Mouse (Mus musculus) midbrain, embryonic 10.5 days (tissue): ENCODE data around the gene Ktn1. TPM values are rescaled to one million over a fixed set of nuclear protein-coding genes. Genes with fewer than 3 reads are reported as not detected.

ENCODE experiments used
- DNase-seq: peaks from one replicate; pipeline ENCODE4 v3.0.0-alpha.2; 2017; ENCODE audit warnings: low spot score
- H3K27ac ChIP-seq: fragments of 300-500 bp; sonication (generic); replicated peaks from 2 replicates; pipeline ENCODE4 v1.5.1; 2016; ENCODE audit warnings: mild to moderate bottlenecking
- H3K27me3 ChIP-seq: fragments of 300-500 bp; sonication (generic); 2 replicates; pipeline ENCODE4 v1.6.1; 2016; ENCODE audit warnings: low read depth, mild to moderate bottlenecking; ENCODE audit not compliant: poor library complexity, severe bottlenecking
- H3K36me3 ChIP-seq: fragments of 300-500 bp; sonication (generic); 2 replicates; pipeline ENCODE4 v1.6.1; 2016; ENCODE audit warnings: mild to moderate bottlenecking, moderate library complexity
- H3K4me1 ChIP-seq: fragments of 300-500 bp; sonication (generic); 2 replicates; pipeline ENCODE4 v1.6.1; 2016
- H3K4me3 ChIP-seq: fragments of 300-500 bp; sonication (generic); 2 replicates; pipeline ENCODE4 v1.5.1; 2016; ENCODE audit warnings: mild to moderate bottlenecking, moderate library complexity
- H3K9me3 ChIP-seq: fragments of 300-500 bp; sonication (generic); replicated peaks from 2 replicates; pipeline ENCODE4 v1.6.1; 2016; ENCODE audit warnings: mild to moderate bottlenecking
- WGBS: fragments of 180-500 bp; shearing (Covaris S2); methylation state at CpG from one replicate; pipeline ENCODE4 v1.1.7; 2016; 5-methylcytosine and 5-hydroxymethylcytosine counted together
- polyA plus RNA-seq: library from polyadenylated mRNA; unstranded; fragments of >200 nt; fragmentation: Nextera tagmentation; extraction: Ambion mirVana; gene quantifications from 2 replicates; pipeline ENCODE4 v1.2.1, GENCODE M21; 2016

Gene Ktn1
- polyA plus RNA-seq, 1 experiment from 2014 or later: 72.3 TPM

DNA sequence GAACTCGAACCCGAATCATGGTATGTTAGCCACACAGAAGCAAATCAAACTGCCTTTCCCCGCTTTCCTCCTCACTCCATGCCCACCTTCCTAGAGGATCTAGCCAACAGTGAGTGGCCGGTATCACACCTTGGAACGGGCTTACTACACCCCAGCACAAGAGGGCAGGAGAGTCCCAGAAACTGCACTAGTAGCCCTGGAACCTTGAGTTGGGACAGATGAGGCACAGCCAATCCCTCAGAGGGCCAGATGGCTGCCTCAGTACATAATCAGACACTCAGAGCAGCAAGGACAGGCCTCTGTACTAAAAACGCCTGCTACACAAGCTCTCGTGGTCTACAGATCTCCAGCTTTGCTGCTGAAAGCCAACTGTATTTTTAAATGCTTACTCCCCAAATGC is 94.4 kb downstream of the Ktn1 start:
- DNase-seq: no peak
- WGBS: 91% methylated on average over 7 of the region's 7 CpGs
- no peaks in the 10 kb centered on the region for H3K9me3 ChIP-seq

DNA sequence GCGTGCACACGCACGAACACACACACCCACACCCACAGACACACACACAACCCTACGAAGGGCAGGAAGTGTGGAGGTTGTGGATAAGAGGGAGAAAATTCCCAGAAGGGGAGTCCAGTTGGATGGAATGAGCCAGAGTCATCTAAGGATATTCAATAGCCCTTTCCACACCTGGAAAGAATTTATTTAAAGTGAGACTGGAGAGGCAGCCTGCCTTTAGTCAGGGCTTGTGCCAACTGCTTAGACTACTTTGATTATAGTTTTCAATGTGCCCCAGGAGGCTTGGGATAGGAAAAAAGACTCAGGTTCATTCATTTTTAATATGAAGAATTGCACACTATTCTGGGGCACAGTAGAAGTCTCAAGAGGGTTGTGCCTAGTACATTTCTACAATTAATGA is 96.8 kb downstream of the Ktn1 start:
- no peaks in the 10 kb centered on the region for H3K4me1 ChIP-seq
- no peak overlapping the region for H3K27ac ChIP-seq
- no peak for DNase-seq
- H3K36me3 ChIP-seq: peaks cover 12% of the 10 kb centered on the region
- H3K9me3 ChIP-seq: no peaks in the 10 kb centered on the region
- H3K4me3 ChIP-seq: no peak overlapping the region
- WGBS: 92% methylated on average over 4 of the region's 4 CpGs
- no peaks in the 10 kb centered on the region for H3K27me3 ChIP-seq

More for the DNA sequence above, 94.4 kb downstream of the Ktn1 start:
- Histone ChIP-seq H3K27me3 (no peaks in the 10 kb centered on the region), H3K4me3 (no peak overlapping the region), H3K4me1 (no peaks in the 10 kb centered on the region), H3K27ac (no peak overlapping the region), H3K36me3 (peaks cover 24% of the 10 kb centered on the region)

DNA sequence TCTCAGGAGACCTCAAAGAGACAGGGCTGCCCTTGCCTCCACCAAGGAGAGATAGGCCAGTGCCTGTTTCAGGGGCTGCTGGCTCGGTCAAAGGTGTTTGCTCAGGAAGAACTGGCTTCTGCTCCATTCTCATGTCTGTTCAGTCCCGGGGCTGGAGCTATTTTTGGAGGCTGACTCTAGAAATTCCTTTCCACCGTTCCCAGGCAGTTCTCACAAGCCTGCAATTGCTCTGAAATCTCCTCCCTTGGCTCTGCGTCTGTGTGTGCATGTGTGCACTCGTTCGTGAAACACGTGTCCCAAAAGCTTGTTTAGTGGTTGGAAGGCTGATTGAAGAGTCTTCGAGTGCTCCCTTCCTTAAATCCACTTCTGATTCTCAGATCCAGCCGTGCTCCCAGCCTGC is 99.3 kb downstream of the Ktn1 start:
- DNase-seq: no peak
- H3K27me3 ChIP-seq: no peaks in the 10 kb centered on the region
- H3K4me3 ChIP-seq: no peak overlapping the region
- H3K9me3 ChIP-seq: no peaks in the 10 kb centered on the region
- H3K4me1 ChIP-seq: no peaks in the 10 kb centered on the region
- peaks cover 9% of the 10 kb centered on the region for H3K36me3 ChIP-seq
- no peak overlapping the region for H3K27ac ChIP-seq
- 89% methylated on average over 9 of the region's 9 CpGs for WGBS

DNA sequence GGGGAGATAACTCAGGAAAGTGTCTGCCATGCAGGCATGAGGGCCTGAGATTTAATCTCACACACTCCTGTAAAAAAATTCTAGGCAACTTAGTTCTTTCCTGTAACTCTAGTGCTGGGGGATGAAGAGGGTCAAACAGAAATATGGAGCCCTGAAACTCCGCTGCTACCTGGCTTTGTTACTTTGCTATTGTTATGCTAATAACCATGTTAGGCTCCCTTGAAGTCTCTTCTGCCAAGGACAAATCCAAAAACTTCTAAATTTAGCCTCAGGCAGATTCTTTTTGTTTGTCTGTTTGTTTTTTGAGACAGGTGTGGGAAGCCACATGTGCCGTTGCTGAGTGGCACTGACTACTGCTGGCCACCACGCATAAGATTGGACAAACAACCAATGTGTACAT is 100.5 kb downstream of the Ktn1 start:
- no peaks in the 10 kb centered on the region for H3K9me3 ChIP-seq
- H3K4me1 ChIP-seq: no peaks in the 10 kb centered on the region
- H3K27ac ChIP-seq: no peak overlapping the region
- H3K27me3 ChIP-seq: no peaks in the 10 kb centered on the region
- H3K4me3 ChIP-seq: no peak overlapping the region
- DNase-seq: no peak
- 88% methylated on average over 3 of the region's 3 CpGs for WGBS
- H3K36me3 ChIP-seq: peaks cover 2% of the 10 kb centered on the region; the same call in 1 of the 2 replicates

DNA sequence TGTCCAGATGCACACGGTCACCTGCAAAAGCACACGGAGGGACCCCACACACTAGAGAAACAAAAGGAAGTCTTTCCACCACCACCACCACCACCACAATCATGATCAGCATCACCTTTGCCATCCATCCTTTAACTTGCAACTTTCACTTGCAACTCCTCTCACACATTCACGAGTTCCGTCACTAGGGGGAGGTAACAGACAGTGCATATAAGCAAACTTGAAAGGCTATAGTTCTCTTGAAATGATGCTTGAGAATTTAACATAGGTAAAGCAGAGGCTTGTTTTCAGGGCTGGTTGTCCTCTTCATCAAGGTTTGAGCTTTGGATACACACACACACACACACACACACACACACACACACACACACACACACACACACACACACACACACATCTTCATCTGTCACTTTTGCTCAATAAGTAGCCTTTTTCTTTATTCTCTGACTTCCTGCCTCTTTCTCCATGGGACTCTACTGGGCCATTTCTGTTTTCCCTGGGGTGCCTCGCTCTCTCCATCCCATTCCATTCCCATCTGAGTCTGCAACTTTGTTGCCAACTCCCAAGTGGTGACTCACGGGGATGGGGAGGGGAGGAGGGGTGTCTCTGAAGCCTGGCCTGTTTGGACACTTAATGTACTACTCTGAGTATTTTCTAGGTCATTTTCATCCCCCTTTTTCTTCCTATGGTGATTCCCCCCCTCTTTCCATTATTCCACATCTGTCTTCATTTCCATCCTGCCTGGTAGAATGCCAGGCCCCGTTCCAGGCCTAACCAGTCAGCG is 103.4 kb downstream of the Ktn1 start:
- Histone ChIP-seq H3K4me3 (no peak overlapping the region), H3K36me3 (peaks cover 2% of the 10 kb centered on the region; the same call in 1 of the 2 replicates), H3K9me3 (no peaks in the 10 kb centered on the region), H3K27ac (no peak overlapping the region; the same call in 1 of the 2 replicates), H3K4me1 (no peaks in the 10 kb centered on the region), H3K27me3 (no peaks in the 10 kb centered on the region)
- 59% methylated on average over 8 of the region's 8 CpGs for WGBS
- peak; percentile 42 for DNase-seq

DNA sequence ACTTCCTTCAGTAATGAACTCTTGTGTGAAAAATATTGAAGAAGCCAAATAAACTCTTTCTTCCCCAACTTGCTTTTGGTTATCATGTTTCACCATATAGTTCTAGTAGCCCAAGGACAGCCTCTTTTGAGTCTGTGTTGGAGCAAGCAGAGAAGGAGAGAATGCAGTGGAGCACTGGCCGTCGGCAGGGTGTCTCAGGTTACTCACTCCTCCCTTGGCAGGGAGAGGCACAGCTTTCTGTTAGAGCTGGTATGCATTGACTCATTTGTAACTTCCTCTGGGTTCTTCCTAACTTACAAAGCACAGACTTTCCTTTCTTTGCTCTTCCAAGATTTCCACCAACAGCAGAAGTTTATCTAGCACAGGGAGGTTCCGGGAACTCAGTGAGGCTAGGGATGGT is 105.3 kb downstream of the Ktn1 start:
- no peaks in the 10 kb centered on the region for H3K9me3 ChIP-seq
- no peaks in the 10 kb centered on the region for H3K27me3 ChIP-seq
- H3K4me1 ChIP-seq: no peaks in the 10 kb centered on the region
- no peak overlapping the region for H3K27ac ChIP-seq
- H3K36me3 ChIP-seq: peaks cover 2% of the 10 kb centered on the region; the same call in 1 of the 2 replicates
- WGBS: 70% methylated on average over 3 of the region's 3 CpGs
- H3K4me3 ChIP-seq: no peak overlapping the region
- DNase-seq: no peak

DNA sequence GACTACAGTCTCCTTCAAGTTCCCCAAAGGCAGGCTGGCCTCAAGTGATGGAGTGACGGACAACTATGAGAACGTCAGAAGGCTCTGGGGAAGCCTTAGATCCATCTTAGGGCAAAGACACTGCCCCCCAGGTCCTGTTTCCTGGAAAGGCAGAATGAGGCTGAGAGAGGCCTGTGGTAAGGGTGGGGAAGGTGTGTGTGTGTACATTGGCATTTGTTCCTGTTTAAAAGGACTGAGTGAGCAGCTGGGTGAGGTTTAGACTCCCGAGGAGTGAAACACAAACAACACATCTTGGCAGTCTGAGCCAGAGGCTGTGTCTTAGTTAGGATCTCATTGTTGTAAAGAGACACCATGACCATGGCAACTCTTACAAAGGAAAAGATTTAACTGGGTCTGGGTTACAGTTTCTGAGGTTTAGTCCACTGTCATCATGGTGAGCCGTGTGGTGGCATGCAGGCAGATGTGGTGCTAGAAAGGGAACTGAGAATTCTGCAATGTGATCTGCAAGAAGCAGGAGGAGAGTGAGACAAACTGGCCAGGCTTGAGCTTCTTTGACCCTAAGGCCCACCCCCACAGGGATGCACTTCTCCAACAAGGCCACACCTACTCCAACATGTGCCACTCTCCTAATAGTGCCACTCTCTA is 106.1 kb downstream of the Ktn1 start:
- DNase-seq: no peak
- H3K36me3 ChIP-seq: peaks cover 2% of the 10 kb centered on the region; the same call in 1 of the 2 replicates
- no peaks in the 10 kb centered on the region for H3K27me3 ChIP-seq
- WGBS: 87% methylated on average over 4 of the region's 4 CpGs
- no peak overlapping the region for H3K27ac ChIP-seq
- H3K4me1 ChIP-seq: no peaks in the 10 kb centered on the region
- H3K9me3 ChIP-seq: no peaks in the 10 kb centered on the region
- no peak overlapping the region for H3K4me3 ChIP-seq

DNA sequence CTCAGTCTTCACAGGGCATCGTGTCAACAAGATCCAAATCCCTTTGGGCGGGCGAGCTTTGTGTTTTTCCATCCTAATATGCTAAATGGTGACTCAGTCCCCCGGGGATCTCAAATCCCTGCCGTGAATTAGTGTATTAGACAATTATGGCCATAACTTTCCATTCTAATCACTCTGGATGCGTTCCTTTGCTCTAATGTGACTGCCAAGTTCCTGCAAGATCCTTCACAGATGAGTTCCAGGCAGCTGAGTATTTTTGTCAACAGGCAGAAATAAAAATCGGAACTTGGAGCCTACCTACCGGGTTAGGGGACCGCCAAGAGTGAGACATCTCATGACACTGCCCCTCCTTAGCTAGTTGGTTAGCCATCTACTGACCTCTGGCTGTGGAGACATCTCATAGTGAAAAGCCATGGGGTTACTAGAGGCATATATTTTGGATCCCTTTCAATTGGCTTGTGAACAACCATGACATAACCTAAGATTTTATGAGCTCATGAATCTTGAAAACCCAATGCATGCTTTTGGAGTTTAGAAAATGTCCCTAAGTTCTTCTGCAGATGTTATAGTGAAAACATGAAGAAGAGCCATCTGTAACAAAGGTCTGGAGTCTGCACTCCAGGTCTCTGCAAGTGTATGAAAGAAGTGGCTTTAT is 108.3 kb downstream of the Ktn1 start:
- no peak overlapping the region for H3K4me3 ChIP-seq
- WGBS: 92% methylated on average over 9 of the region's 9 CpGs
- no peaks in the 10 kb centered on the region for H3K4me1 ChIP-seq
- no peaks in the 10 kb centered on the region for H3K27me3 ChIP-seq
- H3K36me3 ChIP-seq: no peaks in the 10 kb centered on the region
- no peak overlapping the region for H3K27ac ChIP-seq
- no peak for DNase-seq
- H3K9me3 ChIP-seq: no peaks in the 10 kb centered on the region

DNA sequence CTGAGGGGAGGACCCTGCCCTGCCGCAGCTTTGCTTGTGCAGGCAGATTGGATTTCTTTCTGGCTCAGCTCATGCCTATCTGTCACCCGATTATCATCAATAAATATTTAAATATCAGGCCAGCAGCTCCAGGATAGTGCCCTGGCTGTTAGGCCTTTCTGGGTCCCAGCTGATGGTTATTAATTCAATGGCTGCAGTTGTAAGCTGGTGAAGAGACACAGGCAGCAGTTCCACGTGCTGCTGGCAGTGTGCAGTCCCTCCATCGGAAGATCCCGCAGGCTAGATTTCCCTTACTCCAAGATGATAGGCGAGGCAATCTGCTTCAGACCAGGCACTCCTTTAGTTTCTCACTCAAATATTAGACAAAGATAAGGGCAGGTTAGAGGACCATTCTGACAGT is 116.9 kb downstream of the Ktn1 start:
- Histone ChIP-seq H3K27ac (no peak overlapping the region), H3K27me3 (no peaks in the 10 kb centered on the region), H3K4me3 (no peak overlapping the region), H3K4me1 (no peaks in the 10 kb centered on the region), H3K9me3 (no peaks in the 10 kb centered on the region), H3K36me3 (no peaks in the 10 kb centered on the region)
- no peak for DNase-seq
- 80% methylated on average over 6 of the region's 6 CpGs for WGBS

DNA sequence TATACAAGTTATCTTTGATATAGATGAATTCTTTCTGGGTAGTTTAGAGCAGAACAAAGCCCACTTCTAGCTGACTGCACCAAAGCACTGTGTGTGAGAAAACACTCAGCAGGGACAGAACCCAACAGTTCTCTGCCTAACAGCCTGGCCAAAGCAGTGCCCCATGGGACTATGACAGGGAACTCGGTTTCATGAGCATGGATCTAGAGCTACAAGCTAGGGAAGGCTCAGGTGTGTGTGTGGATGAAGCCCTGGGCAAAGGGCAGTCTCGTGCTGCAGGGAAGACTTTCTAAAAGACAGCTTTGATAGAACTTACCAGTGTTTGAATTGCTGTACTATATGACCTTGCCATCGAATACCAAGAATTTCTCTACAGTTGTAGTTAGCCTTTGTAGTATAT is 117.5 kb downstream of the Ktn1 start:
- H3K36me3 ChIP-seq: no peaks in the 10 kb centered on the region
- H3K9me3 ChIP-seq: no peaks in the 10 kb centered on the region
- H3K27ac ChIP-seq: no peak overlapping the region
- no peaks in the 10 kb centered on the region for H3K4me1 ChIP-seq
- 85% methylated on average over 3 of the region's 3 CpGs for WGBS
- no peak overlapping the region for H3K4me3 ChIP-seq
- DNase-seq: no peak
- H3K27me3 ChIP-seq: no peaks in the 10 kb centered on the region

DNA sequence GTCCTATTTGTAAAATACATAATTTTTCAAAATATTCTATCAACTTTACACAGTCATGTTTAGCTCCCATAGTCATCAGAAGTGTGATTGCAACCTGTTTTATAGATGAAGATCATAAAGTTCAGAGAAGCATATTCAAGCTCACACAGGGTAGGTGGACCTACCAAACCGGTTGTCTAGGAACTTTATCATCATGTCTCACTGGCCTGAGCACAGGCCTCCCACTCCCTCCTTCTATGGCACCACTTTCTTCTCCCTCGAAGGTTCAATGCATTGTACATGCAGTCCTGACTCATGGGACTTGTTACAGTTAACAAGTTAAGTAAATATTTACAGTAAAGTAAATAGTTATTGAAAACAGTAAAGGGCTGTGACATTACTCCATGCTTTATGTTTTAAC is 118.1 kb downstream of the Ktn1 start:
- Histone ChIP-seq H3K9me3 (no peaks in the 10 kb centered on the region), H3K36me3 (no peaks in the 10 kb centered on the region)
- 80% methylated on average over 2 of the region's 2 CpGs for WGBS

DNA sequence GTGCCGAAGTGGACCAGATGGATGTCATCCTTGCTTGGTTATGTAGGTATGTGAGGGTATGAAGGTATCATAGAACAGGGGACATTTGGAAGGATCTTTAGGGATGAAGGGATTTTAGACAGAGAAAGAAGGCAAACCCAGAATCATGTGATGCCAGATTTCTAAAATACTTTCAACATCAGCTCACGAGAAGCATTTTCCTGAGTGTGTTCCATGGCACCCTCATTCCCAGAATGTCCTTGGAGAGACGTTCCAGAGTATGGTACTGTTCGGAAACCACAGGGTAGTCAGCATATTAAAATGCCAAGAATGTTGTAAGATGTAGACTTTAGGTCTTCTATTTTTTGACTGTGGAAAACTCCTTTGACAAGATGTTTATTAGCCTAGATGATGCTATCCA is 123.2 kb downstream of the Ktn1 start:
- no peak for DNase-seq
- Histone ChIP-seq H3K27me3 (no peaks in the 10 kb centered on the region), H3K4me3 (no peak overlapping the region), H3K4me1 (no peaks in the 10 kb centered on the region), H3K36me3 (no peaks in the 10 kb centered on the region), H3K27ac (no peak overlapping the region), H3K9me3 (no peaks in the 10 kb centered on the region)
- WGBS: 92% methylated on average over 4 of the region's 4 CpGs

More for the DNA sequence above, 118.1 kb downstream of the Ktn1 start:
- DNase-seq: no peak
- no peak overlapping the region for H3K4me3 ChIP-seq
- H3K4me1 ChIP-seq: no peaks in the 10 kb centered on the region
- H3K27me3 ChIP-seq: no peaks in the 10 kb centered on the region
- no peak overlapping the region for H3K27ac ChIP-seq

DNA sequence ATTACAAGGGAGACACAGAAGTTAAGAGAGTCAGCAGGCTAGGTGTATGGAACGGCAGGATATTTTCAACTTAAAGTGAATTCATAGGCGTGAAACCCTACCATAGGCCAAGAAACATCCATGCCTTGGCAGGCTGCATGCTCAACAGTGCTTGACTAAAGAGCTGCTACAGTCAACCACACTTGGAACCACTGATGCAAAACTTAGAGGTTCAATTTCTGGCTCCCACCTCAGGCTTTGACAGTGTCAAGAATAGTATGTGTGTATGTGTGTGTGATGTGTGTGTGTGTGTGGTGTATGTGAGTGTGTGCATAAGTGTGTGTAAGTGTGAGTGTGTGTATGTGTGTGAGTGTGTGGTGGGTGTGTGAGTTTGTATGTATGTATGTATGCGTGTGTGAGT is 127.3 kb downstream of the Ktn1 start:
- no peak overlapping the region for H3K4me3 ChIP-seq
- no peaks in the 10 kb centered on the region for H3K9me3 ChIP-seq
- no peak overlapping the region for H3K27ac ChIP-seq
- 90% methylated on average over 3 of the region's 3 CpGs for WGBS
- no peaks in the 10 kb centered on the region for H3K4me1 ChIP-seq
- H3K36me3 ChIP-seq: no peaks in the 10 kb centered on the region
- no peak for DNase-seq
- H3K27me3 ChIP-seq: no peaks in the 10 kb centered on the region
